Mouse (Mus musculus): ENCODE data around the gene Prex1.
A peak's percentile ranks its signal among the peaks of the same experiment; 100 is the strongest.

Gene Prex1

GRCm38 (mm10) chr2:166636867-166637672, 76.6 kb downstream of the Prex1 start:
- DNase-seq (ENCODE audit: low spot score in 2 of 2) = peak in 1 of 2 experiments; percentile 56

- DNase-seq (ENCODE audit: low spot score in 2 of 2) = no peak
Measured at GRCm38 (mm10) chr2:166635521-166635920, 78.1 kb downstream of the Prex1 start.

GRCm38 (mm10) chr2:166632571-166633361, 80.9 kb downstream of the Prex1 start:
- DNase-seq (ENCODE audit: low spot score in 2 of 2) = no peak

- peak; percentile 57 to 59 for DNase-seq (ENCODE audit: low spot score in 2 of 2)
Measured at GRCm38 (mm10) chr2:166631621-166632171, 81.9 kb downstream of the Prex1 start.

- DNase-seq (ENCODE audit: low spot score in 2 of 2) = peak in 1 of 2 experiments; percentile 41
Measured at GRCm38 (mm10) chr2:166631189-166631588, 82.4 kb downstream of the Prex1 start.

GRCm38 (mm10) chr2:166629941-166630674, 83.5 kb downstream of the Prex1 start:
- DNase-seq (ENCODE audit: low spot score in 2 of 2) = peak; percentile 84 to 89

- DNase-seq (ENCODE audit: low spot score in 2 of 2) = peak in 1 of 2 experiments; percentile 16
Measured at GRCm38 (mm10) chr2:166627578-166627977, 86.1 kb downstream of the Prex1 start.

GRCm38 (mm10) chr2:166625219-166625618, 88.4 kb downstream of the Prex1 start:
- no peak for DNase-seq (ENCODE audit: low spot score in 2 of 2)

- DNase-seq (ENCODE audit: low spot score in 2 of 2) = no peak
Measured at GRCm38 (mm10) chr2:166623081-166623567, 90.5 kb downstream of the Prex1 start.

- DNase-seq (ENCODE audit: low spot score in 2 of 2) = peak; percentile 31 to 39
Measured at GRCm38 (mm10) chr2:166622590-166622989, 91.0 kb downstream of the Prex1 start.

GRCm38 (mm10) chr2:166622079-166622478, 91.6 kb downstream of the Prex1 start:
- no peak for DNase-seq (ENCODE audit: low spot score in 2 of 2)

- DNase-seq (ENCODE audit: low spot score in 2 of 2) = peak; percentile 82 to 85
Measured at GRCm38 (mm10) chr2:166620529-166621466, 92.8 kb downstream of the Prex1 start.

- peak; percentile 37 to 42 for DNase-seq (ENCODE audit: low spot score in 2 of 2)
Measured at GRCm38 (mm10) chr2:166619906-166620490, 93.6 kb downstream of the Prex1 start.

GRCm38 (mm10) chr2:166619270-166619669, 94.4 kb downstream of the Prex1 start:
- DNase-seq (ENCODE audit: low spot score in 2 of 2) = no peak

- peak; percentile 67 to 72 for DNase-seq (ENCODE audit: low spot score in 2 of 2)
Measured at GRCm38 (mm10) chr2:166617706-166618105, 95.9 kb downstream of the Prex1 start.

GRCm38 (mm10) chr2:166615338-166616075, 98.1 kb downstream of the Prex1 start:
- no peak for DNase-seq (ENCODE audit: low spot score in 2 of 2)

GRCm38 (mm10) chr2:166610271-166610670, 103.4 kb downstream of the Prex1 start:
- no peak for DNase-seq (ENCODE audit: low spot score in 2 of 2)

GRCm38 (mm10) chr2:166608509-166608908, 105.1 kb downstream of the Prex1 start:
- no peak for DNase-seq (ENCODE audit: low spot score in 2 of 2)

All from thymus, postnatal 10 days (tissue).